In genomic region chr10:83294746-83295145, GRCm38 (mm10) we compare ENCODE assay signal across 10 mouse cellular contexts. TPM values are rescaled to one million over a fixed set of nuclear protein-coding genes. Genes with fewer than 3 reads are reported as not detected.
DNase-seq lines count a peak whose midpoint lies in the region; ATAC-seq lines count a peak whose summit lies in the region.
"Had no signal": no experiment of that assay in that cellular context is flagged by ENCODE, and none has a peak within 500 bp of the region (broad histone marks: within the 10 kb centered on the region; RNA-seq: fewer than 3 reads in every experiment).

No protein-coding gene starts in this region.

- no peak overlapping the region for H3K4me2 ChIP-seq in forebrain, embryonic 16.5 days (ENCODE audit: low read length)
- no peak overlapping the region for H3K4me2 ChIP-seq in forebrain, embryonic 13.5 days
- H3K4me2 ChIP-seq: lung, embryonic 15.5 days had no signal

- H3K9ac ChIP-seq in forebrain, embryonic 16.5 days (replicated peaks; ENCODE audit: low read depth, low read length), result no peak overlapping the region
- H3K9ac ChIP-seq in forebrain, embryonic 13.5 days, result no peak overlapping the region
- H3K9ac ChIP-seq: lung, embryonic 15.5 days had no signal

- no peaks in the 10 kb centered on the region for H3K4me1 ChIP-seq in forebrain, embryonic 16.5 days (replicated peaks; ENCODE audit: control insufficient read depth, insufficient read depth, low read length)
- H3K4me1 ChIP-seq in forebrain, embryonic 13.5 days, result no peaks in the 10 kb centered on the region
- H3K4me1 ChIP-seq: lung, embryonic 15.5 days had no signal

- H3K4me3 ChIP-seq in forebrain, embryonic 16.5 days (replicated peaks; ENCODE audit: low read length), result no peak overlapping the region
- H3K4me3 ChIP-seq in forebrain, embryonic 13.5 days, result no peak overlapping the region
- H3K4me3 ChIP-seq: lung, embryonic 15.5 days had no signal

- no peaks in the 10 kb centered on the region for H3K36me3 ChIP-seq in forebrain, embryonic 16.5 days (ENCODE audit: control insufficient read depth, insufficient read depth)
- H3K36me3 ChIP-seq in forebrain, embryonic 13.5 days (ENCODE audit: poor library complexity, severe bottlenecking), result no peaks in the 10 kb centered on the region
- H3K36me3 ChIP-seq: G1E; lung, embryonic 15.5 days had no signal

- peak; percentile 45; the same call in 1 of the 2 replicates for ATAC-seq in forebrain, embryonic 16.5 days
- no peak for ATAC-seq in forebrain, embryonic 13.5 days
- ATAC-seq in megakaryocyte, adult 5-6 weeks (ENCODE audit: poor library complexity, severe bottlenecking), result no peak

- H3K27ac ChIP-seq in forebrain, embryonic 16.5 days (ENCODE audit: low read length), result no peak overlapping the region
- H3K27ac ChIP-seq in forebrain, embryonic 13.5 days, result no peak overlapping the region
- H3K27ac ChIP-seq: lung, embryonic 15.5 days had no signal

- intact Hi-C loops in left cerebral cortex, postnatal 14 days (cut with DNase I), result loop anchor here (2.0 kb wide), 1 partner anchor 384 kb away; no protein-coding TSS in a partner anchor
- intact Hi-C loops in left cerebral cortex, postnatal 36 days (cut with DNase I), result loop anchor here (5.0 kb wide), 1 partner anchor 382 kb away; no protein-coding TSS in a partner anchor

- peak; percentile 31 to 34 for DNase-seq in left cerebral cortex, postnatal 14 days (ENCODE audit: low spot score in 2 of 2)
- no peak for DNase-seq in left cerebral cortex, postnatal 36 days (ENCODE audit: low spot score in 2 of 2)
- peak; percentile 32 for DNase-seq in MN1 (ENCODE audit: low spot score)
- DNase-seq in lung, postnatal 10 days, result peak; percentile 17
- no peak for DNase-seq in gastrocnemius, adult 8-10 months (ENCODE audit: low spot score in 2 of 2)

- WGBS in forebrain, embryonic 16.5 days, result 20% methylated on average over 9 of the region's 9 CpGs
- 31% methylated on average over 9 of the region's 9 CpGs for WGBS in forebrain, embryonic 13.5 days

- no peaks in the 10 kb centered on the region for H3K9me3 ChIP-seq in forebrain, embryonic 16.5 days (ENCODE audit: control insufficient read depth, low read length)
- H3K9me3 ChIP-seq in forebrain, embryonic 13.5 days (replicated peaks), result no peaks in the 10 kb centered on the region
- H3K9me3 ChIP-seq: G1E; lung, embryonic 15.5 days had no signal

- H3K27me3 ChIP-seq in forebrain, embryonic 16.5 days (replicated peaks; ENCODE audit: control insufficient read depth, insufficient read depth, low read length), result no peaks in the 10 kb centered on the region
- no peaks in the 10 kb centered on the region for H3K27me3 ChIP-seq in forebrain, embryonic 13.5 days
- H3K27me3 ChIP-seq: lung, embryonic 15.5 days had no signal

RNA-seq across cellular contexts. Expression of gene Slc41a2, which starts 42.9 kb away (rescaled TPM):
- polyA plus RNA-seq in forebrain, embryonic 16.5 days (2015; fragmentation: Nextera tagmentation; extraction: Ambion mirVana), result 4.8 and 6.8 TPM in 2 replicates
- polyA plus RNA-seq in forebrain, embryonic 13.5 days (2015; fragmentation: Nextera tagmentation; extraction: Ambion mirVana), result 0.92 and 2.3 TPM in 2 replicates
- total RNA-seq in left cerebral cortex, postnatal 14 days (2021), result 10 to 100 TPM; 30.8 to 35.6 TPM
- 10 to 100 TPM; 24.1 to 26.6 TPM for total RNA-seq in left cerebral cortex, postnatal 36 days (2021)
- total RNA-seq in megakaryocyte, adult 5-6 weeks (2015), result 0.52 and 0.76 TPM in 2 replicates
- total RNA-seq in megakaryocyte, adult 5-6 weeks (2017), result 0.73 and 1.0 TPM in 2 replicates
- total RNA-seq in gastrocnemius, adult 8-10 months (2022), result under 1 TPM; 0.35 to 0.76 (median 0.36) TPM
- polyA plus RNA-seq: G1E had no signal

Comparison
In these comparisons a context has a peak if more than half of its experiments do, and no peak if none do; other contexts are left out.
1. DNase-seq: peak in left cerebral cortex, postnatal 14 days (2 of 2), MN1 (single experiment) and lung, postnatal 10 days (single experiment); none in left cerebral cortex, postnatal 36 days (0 of 2) and gastrocnemius, adult 8-10 months (0 of 2).
2. RNA of gene Slc41a2, which starts 42.9 kb away (total RNA-seq): 30.8 to 35.6 TPM in left cerebral cortex, postnatal 14 days and 24.1 to 26.6 TPM in left cerebral cortex, postnatal 36 days; 0.52 to 1.0 TPM in megakaryocyte, adult 5-6 weeks and 0.35 to 0.76 TPM in gastrocnemius, adult 8-10 months; every median in the first group is over 10 times any median in the second.